Mouse (Mus musculus) ZHBTc4 (cell line): ENCODE measurements around the gene Mettl26.
"Not testable (repeated sequence)": the region's sequence is repeated elsewhere in the genome, so short reads cannot be mapped to it uniquely, and the experiment has no call there.

ENCODE experiments used
- DNase-seq: peaks from one replicate; pipeline ENCODE4 v3.0.0-alpha.2; 2011; ENCODE audit warnings: low read depth, low spot score

Mettl26 gene

GRCm38 (mm10) chr17:25868601-25869191, 6.2 kb upstream of the Mettl26 start, which contains the start of gene Mcrip2:
Mcrip2 (minus strand) TSS chr17:25868764.
- DNase-seq, result peak; percentile 91

- DNase-seq, result no peak
Observed at GRCm38 (mm10) chr17:25869498-25869897, 5.4 kb upstream of the Mettl26 start.

GRCm38 (mm10) chr17:25869954-25870353, 4.9 kb upstream of the Mettl26 start:
- no peak for DNase-seq

GRCm38 (mm10) chr17:25871566-25871965, 3.3 kb upstream of the Mettl26 start:
- not testable (repeated sequence) for DNase-seq

GRCm38 (mm10) chr17:25872676-25873075, 2.2 kb upstream of the Mettl26 start:
- no peak for DNase-seq

GRCm38 (mm10) chr17:25873405-25874147, 1.3 kb upstream of the Mettl26 start:
- DNase-seq, result no peak

- DNase-seq, result no peak
Observed at GRCm38 (mm10) chr17:25874148-25874720, 640 bp upstream of the Mettl26 start.

- DNase-seq, result peak; percentile 81
Observed at GRCm38 (mm10) chr17:25875171-25876136, 580 bp downstream of the Mettl26 start.

GRCm38 (mm10) chr17:25876347-25876915, 1.6 kb downstream of the Mettl26 start:
- no peak for DNase-seq

- DNase-seq, result no peak
Observed at GRCm38 (mm10) chr17:25877025-25877424, 2.2 kb downstream of the Mettl26 start.

- DNase-seq, result no peak
Observed at GRCm38 (mm10) chr17:25877741-25878610, 3.1 kb downstream of the Mettl26 start.

GRCm38 (mm10) chr17:25878611-25879180, 3.8 kb downstream of the Mettl26 start:
- DNase-seq, result no peak

GRCm38 (mm10) chr17:25879261-25879660, 4.4 kb downstream of the Mettl26 start:
- DNase-seq, result peak; percentile 93

- DNase-seq, result no peak
Observed at GRCm38 (mm10) chr17:25879750-25880149, 4.9 kb downstream of the Mettl26 start.

GRCm38 (mm10) chr17:25880196-25880910, 5.5 kb downstream of the Mettl26 start, which contains the start of gene Wfikkn1:
Wfikkn1 (minus strand) TSS chr17:25880858.
- DNase-seq, result no peak

- DNase-seq, result peak; percentile 89
Observed at GRCm38 (mm10) chr17:25880913-25881641, 6.2 kb downstream of the Mettl26 start.

- no peak for DNase-seq
Observed at GRCm38 (mm10) chr17:25881691-25882090, 6.8 kb downstream of the Mettl26 start.

GRCm38 (mm10) chr17:25882306-25882705, 7.4 kb downstream of the Mettl26 start:
- DNase-seq, result no peak
